Mouse (Mus musculus) erythroblast, embryonic 14.5 days (primary cell): ENCODE measurements around the gene Apbb2.

ENCODE experiments used
- GATA1 ChIP-seq: IDR thresholded peaks from 2 replicates; pipeline ENCODE4 v1.6.1; 2012; ENCODE audit warnings: low read length, inconsistent platforms, mixed read lengths
- TAL1 ChIP-seq: IDR thresholded peaks from 3 replicates; pipeline ENCODE4 v1.6.1; 2012; ENCODE audit warnings: low read length, inconsistent platforms, mixed read lengths

DNA sequence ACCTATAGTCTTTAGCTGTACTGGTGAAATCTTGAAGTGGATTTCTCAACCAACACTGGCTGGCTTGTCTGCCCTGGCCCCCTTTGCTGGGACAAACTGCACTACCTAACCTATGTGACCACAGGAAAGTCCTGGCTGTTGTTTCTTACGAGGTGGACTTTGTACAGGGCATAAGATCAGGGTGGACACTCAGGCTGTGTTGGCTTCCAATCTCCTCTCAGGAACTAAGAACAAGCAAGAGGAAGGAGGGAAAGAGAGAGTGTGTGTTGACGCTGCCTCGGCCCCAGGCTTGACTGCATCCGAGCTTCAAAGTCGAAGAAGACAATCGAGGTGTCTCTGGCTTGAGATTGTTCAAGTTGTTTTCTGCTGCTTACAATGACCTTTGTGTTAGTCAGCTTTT is 271.8 kb downstream of the Apbb2 start:
- TF ChIP-seq GATA1, result no peak
- no peak for TF ChIP-seq TAL1
